Mouse (Mus musculus) lung, adult 18-20 months (tissue): ENCODE measurements around the gene Btbd17.

Source experiments
- DNase-seq, 2 experiments: peaks; one replicate each; pipeline ENCODE4 v3.0.0; 2022; ENCODE audit warnings: mixed read lengths in 2 of 2

The Btbd17 gene

DNA sequence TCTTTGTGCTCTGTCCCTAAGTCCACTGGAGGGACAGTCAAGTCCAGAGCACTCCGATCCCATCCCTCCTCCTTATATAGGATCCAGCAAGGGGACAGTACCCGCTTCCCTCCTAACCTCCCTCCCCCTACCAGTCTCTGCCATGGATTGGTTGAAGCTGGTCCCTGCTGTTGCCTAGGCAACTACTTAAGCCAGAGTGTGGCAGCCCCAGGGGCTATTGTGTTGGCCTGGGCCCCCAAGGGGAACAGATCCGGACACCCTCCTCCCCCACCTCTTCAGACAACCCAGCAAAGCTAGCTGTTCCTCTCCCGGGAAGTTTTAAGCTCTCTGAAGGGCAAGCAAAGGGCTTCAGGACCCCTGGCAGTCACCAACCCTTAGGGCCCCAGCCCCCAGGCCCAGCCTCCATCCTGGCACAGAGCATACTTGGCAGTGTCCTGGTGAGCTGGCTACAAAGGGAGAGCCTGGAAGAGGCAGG, at the start of gene Btbd17:
TSS of gene Btbd17 (minus strand) at position 98 of the 475 bp plus-strand sequence.
- no peak for DNase-seq

DNA sequence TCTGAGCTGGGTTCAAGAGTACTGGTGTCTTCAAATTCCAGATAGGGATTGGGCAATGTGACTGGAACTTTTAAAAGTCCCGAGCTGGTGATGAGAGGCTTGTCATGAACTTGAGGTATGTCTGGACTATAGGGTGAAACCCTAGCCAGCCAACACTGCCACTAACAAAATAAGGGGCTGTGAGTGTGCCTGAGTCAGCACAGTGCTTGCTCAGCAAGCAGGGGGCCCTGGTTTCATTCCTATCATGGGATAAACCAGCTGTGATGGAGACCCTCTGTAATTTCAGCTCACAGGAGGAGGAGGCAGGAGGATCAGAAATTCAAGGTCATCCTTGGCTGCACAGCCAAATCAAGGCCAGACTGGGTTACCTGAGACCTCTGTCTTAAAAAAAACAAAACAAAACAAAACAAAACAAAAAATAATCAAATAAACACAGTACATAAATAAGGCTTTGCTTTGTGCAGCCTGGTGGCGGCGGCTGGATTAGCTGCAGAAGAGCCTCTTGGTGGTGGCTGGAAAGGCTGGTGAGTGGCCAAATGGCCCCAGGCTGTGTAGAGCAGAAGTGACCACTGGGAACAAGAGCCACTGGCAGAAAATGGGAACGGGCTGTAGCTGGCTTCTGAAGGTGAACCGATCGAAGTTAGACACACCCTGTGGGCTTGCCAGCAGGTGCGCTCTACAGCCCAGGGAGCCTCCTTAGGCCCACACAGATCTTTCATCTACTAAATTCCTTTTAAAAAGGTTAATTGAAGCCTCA, 48.9 kb upstream of the Btbd17 start:
- no peak for DNase-seq

DNA sequence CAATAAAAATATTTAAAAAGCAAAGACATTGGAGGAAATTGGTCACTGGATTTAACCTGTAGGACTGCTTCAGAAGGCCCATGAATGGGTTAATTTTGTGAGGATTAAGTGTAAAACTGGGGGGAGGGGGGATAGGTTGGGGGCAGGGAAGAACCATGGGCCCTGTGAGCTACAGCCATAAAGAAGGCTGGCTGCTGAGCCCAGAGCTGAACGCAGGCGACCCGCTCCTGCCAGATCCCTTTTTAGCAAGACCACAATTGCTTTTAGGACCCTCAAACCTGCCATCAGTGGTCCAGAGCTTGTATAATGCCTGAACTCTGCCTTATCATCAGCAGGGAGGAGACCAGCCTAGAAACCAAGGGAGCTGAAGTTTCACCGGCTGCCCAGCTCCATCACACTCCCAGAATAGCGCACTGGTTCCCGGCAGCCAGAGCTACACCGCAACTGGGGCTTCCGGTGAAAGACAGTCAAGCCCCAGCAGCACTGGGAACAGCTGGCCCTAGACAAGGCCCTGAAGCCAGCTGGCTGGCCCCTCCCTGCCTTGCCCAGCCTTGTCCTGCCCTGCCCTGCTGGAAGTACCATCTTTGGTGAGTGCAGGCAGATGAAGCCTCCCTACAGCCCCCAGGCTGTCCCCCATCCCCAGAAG, 48.2 kb upstream of the Btbd17 start:
- no peak for DNase-seq

DNA sequence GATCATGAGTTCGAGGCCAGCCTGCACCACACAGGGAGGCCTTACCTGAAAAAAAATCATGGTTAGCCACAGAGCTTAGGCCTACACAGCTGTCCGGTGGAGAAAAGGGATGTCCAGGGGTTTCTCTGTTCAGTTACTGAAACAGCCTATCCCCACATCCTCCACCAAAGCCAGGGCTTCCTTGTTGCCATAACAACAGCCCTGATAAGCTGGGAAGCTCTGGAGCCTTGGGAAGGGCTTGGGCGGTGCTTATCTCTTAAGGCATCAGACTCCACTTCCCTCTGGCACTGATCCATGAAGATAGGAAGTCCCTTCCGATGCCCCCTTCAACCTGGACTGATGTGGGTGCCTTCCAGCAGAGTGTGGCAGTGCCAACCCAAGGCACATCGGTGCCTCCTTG, 37.4 kb upstream of the Btbd17 start:
- peak in 1 of 2 experiments; percentile 19 for DNase-seq

DNA sequence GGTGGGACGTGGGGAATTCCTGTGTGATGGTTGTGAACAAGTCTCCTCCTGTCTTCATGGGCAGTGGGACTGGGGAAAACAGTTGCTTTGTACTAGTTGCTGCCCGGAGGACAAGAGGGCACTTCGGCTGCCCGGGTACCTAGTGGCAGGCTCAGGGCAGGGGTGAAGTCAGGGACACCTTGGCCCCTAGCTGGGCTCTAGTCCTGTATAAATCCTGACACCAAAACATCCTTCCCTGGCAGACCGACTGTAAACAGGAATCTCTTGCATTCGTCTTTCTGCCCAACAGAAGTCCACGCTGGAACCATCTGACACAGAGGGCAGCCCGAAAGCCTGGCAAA, 34.7 kb upstream of the Btbd17 start:
- DNase-seq: no peak

DNA sequence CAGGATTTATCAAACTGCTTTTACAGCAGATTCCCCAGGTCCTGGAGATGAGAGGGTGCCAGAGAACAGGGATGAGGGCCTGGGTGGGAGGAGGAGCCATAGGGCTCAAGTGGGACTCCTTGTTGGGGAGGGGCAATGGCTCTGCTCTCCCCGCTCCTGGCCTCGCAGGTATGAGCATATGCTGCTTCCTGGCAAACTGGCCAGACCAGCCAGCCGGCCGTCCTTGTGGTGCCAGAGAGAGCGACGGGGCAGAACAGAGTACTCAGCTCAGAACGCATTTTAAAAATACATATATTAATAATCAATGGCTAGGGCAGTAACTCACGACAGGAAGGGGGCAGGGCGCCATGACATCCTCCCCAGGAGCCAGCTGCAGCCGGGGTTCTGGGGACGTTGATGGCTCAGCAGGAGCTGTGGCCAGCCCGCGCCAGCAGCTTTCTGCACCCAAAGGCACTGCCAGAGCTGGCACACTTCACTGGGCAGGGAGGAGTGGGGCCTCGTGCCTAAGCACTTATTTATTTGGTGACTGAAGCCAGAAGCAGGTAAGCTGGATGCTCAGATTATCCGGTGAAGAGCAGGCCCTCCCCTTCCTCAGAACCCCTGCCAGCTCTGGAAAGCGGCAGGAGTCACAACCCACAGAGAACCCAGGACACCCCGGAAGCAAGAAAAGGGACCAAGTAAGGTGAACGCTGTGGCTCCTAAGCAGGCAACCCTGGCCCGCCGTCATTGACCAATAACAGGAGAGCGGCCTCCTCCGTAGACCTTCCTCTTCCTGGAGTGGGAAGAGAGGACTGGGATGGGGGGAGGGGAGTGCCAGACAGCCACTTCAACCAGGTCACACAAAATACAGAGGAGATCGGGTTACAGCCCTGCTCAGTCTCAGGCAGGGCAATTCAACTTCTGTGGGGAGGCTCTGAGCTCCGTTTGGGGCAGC, 34.0 kb upstream of the Btbd17 start:
- peak; percentile 82 to 87 for DNase-seq

DNA sequence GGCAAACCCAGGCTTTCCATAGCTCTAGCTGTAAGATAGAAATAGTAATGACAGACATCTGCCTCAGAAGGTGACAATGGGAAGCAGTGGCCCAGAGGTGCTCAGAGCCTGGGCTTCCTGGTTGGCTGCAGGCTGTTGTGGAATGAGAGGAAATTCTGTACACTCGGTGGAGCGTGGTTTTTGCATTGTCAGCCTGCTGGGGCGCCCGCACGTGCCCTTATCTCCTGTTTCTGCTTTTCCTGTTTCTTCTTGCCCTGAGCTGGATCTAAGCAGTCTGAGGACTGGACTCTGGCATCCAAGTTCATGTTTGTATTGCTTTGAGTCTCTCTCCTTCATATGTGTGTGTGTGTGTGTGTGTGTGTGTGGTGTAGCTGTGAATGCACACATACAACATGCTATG, 30.9 kb upstream of the Btbd17 start:
- DNase-seq: no peak

DNA sequence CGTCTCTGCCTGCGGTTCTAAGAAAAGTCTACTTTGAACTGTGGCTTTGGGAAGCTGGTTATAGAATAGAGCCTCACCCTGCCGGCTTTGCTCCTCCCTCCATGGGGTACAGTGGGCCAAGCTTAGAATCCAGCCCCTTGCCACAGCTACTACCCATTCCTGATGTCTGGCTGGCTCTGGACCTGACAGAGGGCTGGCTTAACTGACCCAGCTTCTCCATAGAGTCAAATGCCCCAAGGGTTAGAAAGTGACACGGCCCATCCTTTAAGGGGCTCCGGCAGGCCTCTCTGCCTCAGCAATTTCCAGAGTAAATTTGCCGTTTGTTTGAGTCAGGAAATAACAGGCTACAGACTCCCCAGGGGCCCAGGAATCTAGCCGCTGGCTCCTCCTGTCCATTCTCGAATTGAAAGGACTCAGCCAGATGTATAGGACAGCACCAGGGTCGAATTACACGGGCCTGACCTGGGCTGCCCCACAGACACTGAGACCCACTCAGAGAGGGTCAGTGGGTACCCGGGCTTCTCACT, 27.5 kb upstream of the Btbd17 start:
- DNase-seq: no peak

DNA sequence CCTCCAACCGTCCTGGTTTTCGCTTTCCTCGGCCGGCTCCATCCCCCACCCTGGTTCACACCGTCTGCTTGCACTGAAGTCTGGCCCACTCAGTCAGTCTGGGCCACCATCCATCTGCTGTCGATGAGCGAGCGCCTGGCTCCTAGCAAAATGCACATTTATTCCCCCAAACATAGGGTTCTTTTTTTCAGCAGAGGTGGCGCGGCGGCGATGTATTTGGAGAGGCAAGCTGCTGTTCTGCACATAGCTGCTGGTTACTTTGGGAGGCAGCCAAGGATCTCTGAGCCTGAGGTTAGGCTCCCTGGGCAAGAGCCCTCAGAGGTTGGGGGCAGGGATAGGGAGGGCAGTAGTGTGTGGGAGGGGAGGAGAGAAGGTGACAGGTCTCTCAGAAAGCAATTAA, 27.0 kb upstream of the Btbd17 start:
- peak; percentile 71 to 77 for DNase-seq

DNA sequence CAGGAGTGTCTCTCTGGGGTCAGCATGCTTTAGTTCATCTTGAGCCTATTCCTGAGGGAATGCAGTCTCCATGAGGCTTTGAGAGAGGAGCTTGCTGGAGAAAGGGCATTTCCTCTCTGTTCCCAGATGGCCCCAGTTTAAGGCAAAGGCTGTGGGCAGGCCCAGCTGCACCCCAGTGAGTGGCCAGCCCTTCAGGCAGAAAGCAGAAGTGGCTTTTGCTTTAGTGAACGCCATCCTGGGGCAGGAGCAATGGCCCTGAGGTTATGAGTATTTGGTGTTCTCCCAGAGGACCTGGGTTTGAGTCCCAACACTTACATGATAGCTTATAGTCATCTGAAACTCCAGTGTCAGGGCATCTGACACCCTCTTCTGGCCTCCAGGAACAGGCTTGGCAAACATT, 25.6 kb upstream of the Btbd17 start:
- no peak for DNase-seq

DNA sequence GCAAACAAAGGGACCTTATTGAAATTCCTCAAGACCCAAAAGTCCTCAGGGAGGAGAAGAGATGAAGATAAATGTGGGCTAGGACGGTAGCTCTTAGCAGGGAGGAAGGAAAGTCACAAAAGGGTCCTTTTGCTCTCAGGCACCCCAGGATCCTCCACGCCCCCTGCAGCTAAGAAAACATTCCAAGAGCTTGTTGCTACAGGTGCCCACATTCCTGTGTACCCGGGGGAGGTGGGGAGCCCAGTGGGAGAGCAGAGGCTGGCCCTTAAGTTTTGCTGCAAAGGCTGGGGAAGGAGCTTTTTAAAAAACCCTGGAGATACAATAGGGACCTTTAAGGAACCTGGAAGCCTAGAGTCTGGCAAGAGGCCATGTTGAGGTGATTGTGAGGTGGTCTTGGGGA, 24.7 kb upstream of the Btbd17 start:
- no peak for DNase-seq

DNA sequence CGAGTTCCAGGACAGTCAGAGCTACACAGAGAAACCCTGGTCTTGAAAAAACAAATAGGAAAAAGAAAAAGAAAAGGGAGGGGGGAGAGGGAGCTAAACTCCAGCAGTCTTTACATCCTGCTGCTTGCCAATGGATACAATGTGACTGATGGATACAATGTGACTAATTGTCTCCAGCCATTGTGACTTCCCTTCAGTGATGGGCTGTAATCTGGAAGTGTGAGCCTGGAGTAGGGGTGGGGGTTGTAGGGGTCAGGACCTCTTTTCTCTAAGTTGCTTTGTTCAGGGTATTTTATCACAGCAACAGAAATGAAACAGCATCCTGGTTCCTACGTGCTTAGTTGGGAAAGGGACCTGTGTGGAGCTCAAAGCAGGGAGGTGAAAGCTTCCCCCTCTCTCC, 23.4 kb upstream of the Btbd17 start:
- no peak for DNase-seq

DNA sequence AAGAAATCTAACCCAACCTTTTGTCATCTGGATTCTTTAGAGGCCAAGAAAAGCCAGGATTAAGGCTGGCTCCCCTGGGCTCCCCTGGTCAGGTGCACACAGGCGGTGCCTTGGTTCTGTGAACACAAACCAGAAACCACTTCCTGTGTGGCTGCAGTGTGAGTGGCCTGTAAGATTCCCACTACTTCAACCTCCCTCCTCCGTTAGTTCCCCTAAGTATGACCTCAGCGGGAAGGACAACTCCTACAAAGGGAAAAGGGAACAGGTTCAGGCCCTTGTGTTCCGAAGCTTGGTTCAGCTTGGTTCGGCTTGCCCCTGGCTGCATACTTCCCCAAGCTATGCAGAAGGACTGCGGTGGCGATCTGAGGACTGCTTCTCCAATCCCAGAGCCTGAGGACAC, 22.4 kb upstream of the Btbd17 start:
- DNase-seq: peak; percentile 53 to 63

DNA sequence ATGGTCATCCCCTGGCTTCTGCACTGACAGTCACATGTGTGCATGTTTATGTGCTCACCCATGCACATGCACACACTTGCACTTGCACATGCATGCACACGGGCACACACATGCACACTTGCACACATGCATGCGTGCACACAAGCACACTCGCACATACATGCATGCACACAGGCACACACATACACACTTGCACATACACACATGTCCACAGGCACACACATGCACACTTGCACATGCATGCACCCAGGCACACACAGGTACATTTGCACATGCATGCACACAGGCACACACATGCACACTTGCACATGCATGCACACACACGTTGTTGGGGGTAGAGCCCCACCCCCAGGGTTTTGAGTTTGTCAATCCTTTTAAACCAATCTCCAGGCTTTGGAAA, 21.2 kb upstream of the Btbd17 start:
- no peak for DNase-seq

DNA sequence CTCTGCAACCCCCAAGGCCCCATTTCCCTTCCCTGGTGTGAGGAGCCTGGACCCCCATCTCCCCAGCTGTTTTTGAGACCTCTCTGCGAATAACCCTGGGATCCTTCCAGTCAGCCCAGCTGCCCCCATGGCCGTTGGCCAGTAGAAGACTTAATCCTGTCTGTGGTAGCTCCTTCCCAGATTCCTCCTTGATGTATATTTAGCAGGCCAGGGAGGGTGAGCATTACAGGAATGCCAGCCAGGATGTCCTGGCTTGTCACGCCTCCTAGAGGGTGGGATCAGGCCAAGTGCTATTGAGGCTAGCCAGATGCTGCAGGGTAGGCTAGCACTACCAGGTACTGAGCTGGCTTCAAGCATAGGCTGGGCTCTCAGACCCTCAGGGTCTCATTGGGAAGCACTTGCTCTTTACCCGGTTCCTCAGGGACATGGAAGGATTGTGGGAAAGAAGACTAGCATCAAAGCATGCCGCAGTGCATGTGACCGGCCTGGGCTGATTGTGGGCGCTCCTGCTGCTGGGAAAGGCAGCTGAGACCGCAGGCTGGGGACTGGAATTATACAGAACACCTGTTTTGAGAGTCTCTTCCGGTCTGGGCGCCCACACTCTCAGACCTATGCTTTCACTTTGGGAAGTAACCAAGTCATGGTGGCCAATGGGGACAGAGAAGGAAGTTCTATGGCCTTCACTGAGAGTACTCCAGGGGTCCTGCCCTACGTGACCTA, 19.3 kb upstream of the Btbd17 start:
- no peak for DNase-seq

DNA sequence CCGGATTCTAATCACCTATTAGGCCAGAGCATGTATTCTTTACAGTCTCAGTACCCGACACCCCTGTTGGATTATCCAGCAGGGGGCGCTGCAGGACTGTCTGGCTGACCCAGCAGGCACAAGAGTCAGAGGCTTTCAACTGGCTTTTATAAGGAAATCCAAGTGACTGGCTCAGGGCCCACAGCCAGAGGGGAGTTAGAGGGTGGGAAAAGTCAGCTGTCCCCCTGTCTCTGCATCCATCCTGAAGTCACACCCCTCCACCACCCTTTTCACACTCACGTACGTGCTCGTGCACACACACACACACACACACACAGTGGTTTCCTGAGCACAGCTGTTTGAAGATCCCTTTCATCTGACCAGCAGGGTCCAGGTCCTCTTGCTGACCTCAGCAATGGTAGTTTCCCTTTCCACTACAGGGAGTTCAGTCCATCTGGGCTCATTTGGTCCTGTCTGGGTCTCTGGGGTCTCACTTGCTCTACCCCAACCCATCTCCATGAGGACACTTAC, 17.0 kb upstream of the Btbd17 start:
- peak; percentile 84 to 87 for DNase-seq

DNA sequence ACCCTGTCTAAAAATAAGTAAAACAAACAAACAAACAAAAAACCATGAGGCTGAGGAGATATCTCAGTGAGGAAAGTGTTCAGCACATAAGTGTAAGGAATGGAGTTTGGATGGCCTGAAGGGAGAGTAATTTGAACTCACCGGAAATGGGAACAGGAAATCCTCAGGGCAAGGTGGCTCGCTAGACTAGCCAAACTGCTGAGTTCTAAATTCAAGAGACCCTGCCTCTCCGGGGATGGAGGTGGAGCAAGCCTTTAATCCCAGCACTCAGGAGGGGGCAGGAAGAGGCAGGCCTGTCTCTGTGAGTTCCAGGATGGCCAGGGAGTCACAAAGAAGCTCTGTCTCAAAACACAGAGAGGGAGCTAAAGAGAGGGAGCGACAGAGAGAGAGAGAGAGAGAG, 14.6 kb upstream of the Btbd17 start:
- no peak for DNase-seq

DNA sequence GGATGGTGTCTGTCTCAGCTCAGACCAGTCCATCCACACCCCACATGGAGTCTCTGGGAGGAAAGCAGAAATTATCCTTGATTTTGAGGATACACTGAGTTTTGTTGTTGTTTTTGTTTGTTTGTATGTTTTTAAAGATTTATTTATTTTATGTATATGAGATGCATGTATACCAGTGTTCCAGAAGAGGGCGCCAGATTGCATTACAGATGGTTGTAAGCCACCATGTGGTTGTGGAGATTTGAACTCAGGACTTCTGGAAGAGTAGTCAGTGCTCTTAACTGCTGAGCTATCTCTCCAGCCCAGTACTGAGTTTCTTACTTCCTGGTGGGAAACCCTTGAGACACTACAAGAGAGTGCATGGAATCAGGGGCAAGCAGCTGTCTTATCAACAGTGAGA, 13.6 kb upstream of the Btbd17 start:
- no peak for DNase-seq

DNA sequence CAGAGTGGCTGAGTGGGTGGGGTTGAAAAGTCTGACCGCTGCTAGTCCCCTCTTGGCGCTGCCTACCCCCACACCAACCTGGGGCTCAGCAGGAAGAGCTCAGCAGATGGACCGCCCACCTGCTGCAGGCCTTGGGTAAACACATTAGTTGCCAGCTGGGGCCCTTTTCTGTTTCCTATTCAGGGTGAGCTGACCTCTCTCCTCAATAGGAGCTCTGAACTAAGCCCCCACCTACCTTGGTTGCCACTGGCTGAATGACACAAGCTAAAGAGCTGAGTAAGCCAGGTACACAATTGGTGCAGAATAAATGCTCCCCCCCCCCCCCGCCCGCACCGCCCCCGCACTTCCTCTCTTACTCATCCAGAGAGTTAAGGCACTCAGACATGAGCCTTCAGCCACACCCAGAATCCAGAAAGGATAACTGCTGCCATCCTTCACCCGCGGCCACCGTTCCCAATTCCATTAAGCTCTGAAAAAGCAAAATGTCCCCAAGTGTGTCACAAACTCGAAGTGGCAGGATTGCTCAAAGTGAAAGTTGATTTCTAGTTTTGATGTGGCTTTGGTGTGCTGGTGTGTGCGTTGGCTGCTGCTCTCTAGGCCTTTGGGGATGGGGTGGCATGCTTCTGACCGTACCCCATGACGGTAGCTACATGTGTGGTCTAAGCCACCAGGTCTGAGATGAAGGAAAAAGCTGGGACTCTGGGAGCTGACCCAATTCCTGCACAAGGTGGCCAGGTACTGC, 12.1 kb upstream of the Btbd17 start:
- DNase-seq: no peak

DNA sequence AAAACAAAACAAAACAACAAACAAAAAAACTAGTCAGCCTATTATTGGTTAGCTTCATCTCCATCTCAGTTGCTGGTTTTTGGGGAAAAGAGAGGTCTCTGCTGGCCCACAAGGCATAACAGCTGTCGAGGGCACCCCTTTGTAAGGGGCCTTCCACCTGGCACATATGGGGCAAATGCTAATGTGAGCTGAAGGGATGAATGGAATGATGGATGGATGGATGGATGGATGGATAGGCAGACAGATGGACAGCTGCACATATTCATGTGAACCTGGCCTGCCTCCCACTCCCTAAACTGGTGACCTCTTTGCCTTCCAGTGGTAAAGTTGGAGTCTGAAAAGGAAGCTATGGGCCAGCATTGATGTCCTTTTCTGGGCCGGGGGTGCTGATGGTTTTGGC, 11.3 kb upstream of the Btbd17 start:
- no peak for DNase-seq

DNA sequence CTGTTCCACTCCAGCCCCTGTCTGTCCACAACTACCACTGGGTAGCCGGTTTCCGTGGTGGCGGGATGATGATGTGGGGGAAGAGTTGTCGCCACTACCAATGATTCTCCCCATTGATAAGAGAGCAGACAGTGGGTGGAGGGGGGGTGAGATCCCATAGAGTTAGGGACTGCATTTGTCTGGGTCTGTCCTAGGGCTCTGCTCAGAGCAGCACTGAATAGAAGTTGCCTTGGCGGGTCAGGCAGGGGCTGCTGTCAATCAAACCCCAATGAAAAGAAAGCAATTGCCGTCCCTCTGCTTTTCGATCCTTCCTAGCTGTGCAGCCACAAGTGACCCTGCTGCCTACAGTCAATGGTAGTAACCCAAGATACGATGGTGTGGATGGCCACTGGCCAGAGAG, 8.2 kb upstream of the Btbd17 start:
- DNase-seq: no peak
